Mouse (Mus musculus) lung, embryonic 15.5 days (tissue): ENCODE results near the gene Trim26. TPM values are rescaled to one million over a fixed set of nuclear protein-coding genes. Genes with fewer than 3 reads are reported as not detected.

Experiments
- ATAC-seq: fragments of 200-750 bp; cut with Nextera tagmentation; 2 replicates; pipeline ENCODE4 v1.8.0; 2017; ENCODE audit warnings: moderate number of reproducible peaks, borderline replicate concordance; ENCODE audit not compliant: low FRiP score, low TSS enrichment; ENCODE audit errors: extremely low read depth
- H3K27ac ChIP-seq: fragments of 300-500 bp; sonication (generic); 2 replicates; pipeline ENCODE4 v1.5.1; 2015; ENCODE audit warnings: moderate library complexity, mild to moderate bottlenecking, inconsistent platforms
- H3K27me3 ChIP-seq: fragments of 300-500 bp; sonication (generic); 2 replicates; pipeline ENCODE4 v1.6.1; 2015; ENCODE audit warnings: inconsistent platforms
- H3K36me3 ChIP-seq: fragments of 300-500 bp; sonication (generic); 2 replicates; pipeline ENCODE4 v1.6.1; 2015; ENCODE audit warnings: inconsistent platforms
- H3K4me1 ChIP-seq: fragments of 300-500 bp; sonication (generic); 2 replicates; pipeline ENCODE4 v1.6.1; 2015; ENCODE audit warnings: inconsistent platforms
- H3K4me2 ChIP-seq: fragments of 300-500 bp; sonication (generic); 2 replicates; pipeline ENCODE4 v1.6.1; 2015; ENCODE audit warnings: inconsistent platforms, mild to moderate bottlenecking, moderate library complexity
- H3K4me3 ChIP-seq: fragments of 300-500 bp; sonication (generic); 2 replicates; pipeline ENCODE4 v1.5.1; 2015; ENCODE audit warnings: mild to moderate bottlenecking, inconsistent platforms
- H3K9ac ChIP-seq: fragments of 300-500 bp; sonication (generic); 2 replicates; pipeline ENCODE4 v1.6.1; 2015; ENCODE audit warnings: inconsistent platforms
- H3K9me3 ChIP-seq: fragments of 300-500 bp; sonication (generic); 2 replicates; pipeline ENCODE4 v1.6.1; 2016; ENCODE audit warnings: inconsistent platforms
- WGBS: fragments of 180-500 bp; shearing (Covaris S2); methylation state at CpG from one replicate; pipeline ENCODE4 v1.1.7; 2015; 5-methylcytosine and 5-hydroxymethylcytosine counted together
- polyA plus RNA-seq: library from polyadenylated mRNA; unstranded; fragments of >200 nt; fragmentation: Nextera tagmentation; extraction: Ambion mirVana; gene quantifications from 2 replicates; pipeline ENCODE4 v1.2.1, GENCODE M21; 2015

The Trim26 gene
- polyA plus RNA-seq, 1 experiment from 2014 or later = 43.6 TPM

GRCm38 (mm10) chr17:36855484-36855883, 18.6 kb downstream of the Trim26 start:
- H3K27me3 ChIP-seq = no peaks in the 10 kb centered on the region
- WGBS = 88% methylated on average over 3 of the region's 3 CpGs
- H3K9ac ChIP-seq = no peak overlapping the region
- H3K27ac ChIP-seq = no peak overlapping the region
- no peaks in the 10 kb centered on the region for H3K9me3 ChIP-seq
- H3K4me2 ChIP-seq = no peak overlapping the region
- no peak overlapping the region for H3K4me3 ChIP-seq
- H3K4me1 ChIP-seq = 0 out of 2 replicates have a peak, but pooled peaks cover 5% of the 10 kb centered on the region
- H3K36me3 ChIP-seq = peaks cover 63% of the 10 kb centered on the region
- ATAC-seq = no peak

- no peak for ATAC-seq
- peaks cover 61% of the 10 kb centered on the region for H3K36me3 ChIP-seq
- no peaks in the 10 kb centered on the region for H3K9me3 ChIP-seq
- no peaks in the 10 kb centered on the region for H3K27me3 ChIP-seq
- no peak overlapping the region for H3K4me3 ChIP-seq
- no peak overlapping the region for H3K4me2 ChIP-seq
- 92% methylated on average over 4 of the region's 4 CpGs for WGBS
- H3K9ac ChIP-seq = no peak overlapping the region
- 0 out of 2 replicates have a peak, but pooled peaks cover 2% of the 10 kb centered on the region for H3K4me1 ChIP-seq
- no peak overlapping the region for H3K27ac ChIP-seq
These were observed 19.3 kb downstream of the Trim26 start for GRCm38 (mm10) chr17:36856236-36856635.

- H3K9ac ChIP-seq = no peak overlapping the region
- H3K4me2 ChIP-seq = no peak overlapping the region
- WGBS = 89% methylated on average over 3 of the region's 3 CpGs
- H3K27me3 ChIP-seq = no peaks in the 10 kb centered on the region
- no peak overlapping the region for H3K4me3 ChIP-seq
- H3K9me3 ChIP-seq = no peaks in the 10 kb centered on the region
- H3K4me1 ChIP-seq = no peaks in the 10 kb centered on the region
- H3K27ac ChIP-seq = no peak overlapping the region
- H3K36me3 ChIP-seq = peaks cover 50% of the 10 kb centered on the region
- no peak for ATAC-seq
These were observed 21.2 kb downstream of the Trim26 start for GRCm38 (mm10) chr17:36858181-36858580.

- H3K27ac ChIP-seq = no peak overlapping the region
- no peaks in the 10 kb centered on the region for H3K4me1 ChIP-seq
- no peaks in the 10 kb centered on the region for H3K9me3 ChIP-seq
- no peak overlapping the region for H3K4me3 ChIP-seq
- H3K36me3 ChIP-seq = peaks cover 23% of the 10 kb centered on the region
- H3K4me2 ChIP-seq = no peak overlapping the region
- H3K9ac ChIP-seq = no peak overlapping the region
- ATAC-seq = no peak
- peaks cover 19% of the 10 kb centered on the region for H3K27me3 ChIP-seq
- WGBS = 40% methylated on average over 2 of the region's 2 CpGs
These were observed 24.7 kb downstream of the Trim26 start for GRCm38 (mm10) chr17:36861680-36862079.

GRCm38 (mm10) chr17:36866719-36867527, 30.0 kb downstream of the Trim26 start, which contains the start of gene Trim15:
Trim15 (minus strand) TSS chr17:36867210.
- no peak within 1 kb of the TSS for H3K27ac ChIP-seq
- H3K4me3 ChIP-seq = 0 out of 2 replicates have a peak within 1 kb of the TSS, but pooled peaks have one; percentile 3
- WGBS = 11% methylated on average over 29 of the region's 29 CpGs
- no peaks in the 10 kb centered on the region for H3K9me3 ChIP-seq
- peaks cover 26% of the 10 kb centered on the region for H3K27me3 ChIP-seq
- no peaks in the 10 kb centered on the region; the same call in 1 of the 2 replicates for H3K4me1 ChIP-seq
- no peak within 1 kb of the TSS for H3K9ac ChIP-seq
- H3K36me3 ChIP-seq = no peaks in the 10 kb centered on the region
- ATAC-seq = no peak
- H3K4me2 ChIP-seq = peak within 1 kb of the TSS; percentile 38

- Histone ChIP-seq H3K4me3 (no peak overlapping the region), H3K4me1 (no peaks in the 10 kb centered on the region; the same call in 1 of the 2 replicates), H3K9me3 (no peaks in the 10 kb centered on the region), H3K9ac (no peak overlapping the region), H3K36me3 (no peaks in the 10 kb centered on the region), H3K27ac (no peak overlapping the region), H3K27me3 (peaks cover 26% of the 10 kb centered on the region), H3K4me2 (no peak overlapping the region)
- WGBS = 66% methylated on average over 2 of the region's 2 CpGs
- ATAC-seq = no peak
These were observed 31.9 kb downstream of the Trim26 start for GRCm38 (mm10) chr17:36868836-36869235.

GRCm38 (mm10) chr17:36869284-36869954, 32.5 kb downstream of the Trim26 start, which contains the start of gene Trim10:
Trim10 (plus strand) TSS chr17:36869574.
- Histone ChIP-seq H3K36me3 (no peaks in the 10 kb centered on the region), H3K27ac (no peak within 1 kb of the TSS), H3K4me2 (no peak within 1 kb of the TSS), H3K27me3 (peaks cover 26% of the 10 kb centered on the region), H3K4me3 (0 out of 2 replicates have a peak within 1 kb of the TSS, but pooled peaks have one; percentile 7), H3K4me1 (no peaks in the 10 kb centered on the region; the same call in 1 of the 2 replicates), H3K9ac (no peak within 1 kb of the TSS), H3K9me3 (no peaks in the 10 kb centered on the region)
- ATAC-seq = peak; percentile 55; the same call in 1 of the 2 replicates
- 62% methylated on average over 4 of the region's 4 CpGs for WGBS

- Histone ChIP-seq H3K27ac (no peak overlapping the region), H3K9ac (no peak overlapping the region), H3K36me3 (no peaks in the 10 kb centered on the region), H3K4me2 (no peak overlapping the region), H3K4me3 (0 out of 2 replicates have a peak overlapping the region, but pooled peaks have one; percentile 7), H3K9me3 (no peaks in the 10 kb centered on the region), H3K27me3 (peaks cover 19% of the 10 kb centered on the region), H3K4me1 (no peaks in the 10 kb centered on the region; the same call in 1 of the 2 replicates)
- 57% methylated on average over 25 of the region's 25 CpGs for WGBS
- peak; percentile 44; the same call in 1 of the 2 replicates for ATAC-seq
These were observed 33.2 kb downstream of the Trim26 start for GRCm38 (mm10) chr17:36869955-36870810.

- H3K4me1 ChIP-seq = no peaks in the 10 kb centered on the region; the same call in 1 of the 2 replicates
- WGBS = 41% methylated on average over 4 of the region's 4 CpGs
- no peak overlapping the region for H3K4me2 ChIP-seq
- H3K9ac ChIP-seq = no peak overlapping the region
- H3K4me3 ChIP-seq = no peak overlapping the region
- H3K27ac ChIP-seq = no peak overlapping the region
- no peaks in the 10 kb centered on the region for H3K36me3 ChIP-seq
- H3K9me3 ChIP-seq = no peaks in the 10 kb centered on the region
- no peaks in the 10 kb centered on the region for H3K27me3 ChIP-seq
- no peak for ATAC-seq
These were observed 37.7 kb downstream of the Trim26 start for GRCm38 (mm10) chr17:36874636-36875035.

- no peaks in the 10 kb centered on the region for H3K4me1 ChIP-seq
- H3K36me3 ChIP-seq = no peaks in the 10 kb centered on the region
- H3K27me3 ChIP-seq = no peaks in the 10 kb centered on the region
- H3K4me2 ChIP-seq = no peak overlapping the region
- H3K4me3 ChIP-seq = no peak overlapping the region
- WGBS = 34% methylated on average over 2 of the region's 2 CpGs
- H3K9ac ChIP-seq = no peak overlapping the region
- ATAC-seq = peak; percentile 39; the same call in 1 of the 2 replicates
- no peaks in the 10 kb centered on the region for H3K9me3 ChIP-seq
- no peak overlapping the region for H3K27ac ChIP-seq
These were observed 46.4 kb downstream of the Trim26 start for GRCm38 (mm10) chr17:36883350-36883749.

- no peak for ATAC-seq
- no peak overlapping the region for H3K4me3 ChIP-seq
- WGBS = 83% methylated on average over 12 of the region's 12 CpGs
- no peak overlapping the region for H3K27ac ChIP-seq
- no peaks in the 10 kb centered on the region for H3K4me1 ChIP-seq
- H3K36me3 ChIP-seq = no peaks in the 10 kb centered on the region
- H3K9ac ChIP-seq = no peak overlapping the region
- H3K4me2 ChIP-seq = no peak overlapping the region
- H3K27me3 ChIP-seq = 0 out of 2 replicates have a peak, but pooled peaks cover 4% of the 10 kb centered on the region
- H3K9me3 ChIP-seq = no peaks in the 10 kb centered on the region
These were observed 48.3 kb downstream of the Trim26 start for GRCm38 (mm10) chr17:36885132-36885790.
